Mouse (Mus musculus) heart, postnatal 0 days (tissue): Measurements from ENCODE around the gene Dguok. TPM values are rescaled to one million over a fixed set of nuclear protein-coding genes. Genes with fewer than 3 reads are reported as not detected.
A peak's percentile ranks its signal among the peaks of the same experiment; 100 is the strongest.

Experiments
- ATAC-seq: fragments of 200-750 bp; cut with Nextera tagmentation; 2 replicates; pipeline ENCODE4 v1.8.0; 2017; ENCODE audit warnings: low read depth, moderate number of reproducible peaks, moderate library complexity; ENCODE audit not compliant: insufficient read depth
- DNase-seq: peaks from one replicate; pipeline ENCODE4 v3.0.0-alpha.2; 2016; ENCODE audit warnings: low spot score
- H3K27ac ChIP-seq: fragments of 300-500 bp; sonication (generic); 2 replicates; pipeline ENCODE4 v1.5.1; 2014; ENCODE audit warnings: low read depth, mild to moderate bottlenecking
- H3K27me3 ChIP-seq: fragments of 300-500 bp; sonication (generic); 2 replicates; pipeline ENCODE4 v1.6.1; 2014; ENCODE audit warnings: low read length, mixed read lengths; ENCODE audit not compliant: control insufficient read depth, insufficient read depth
- H3K36me3 ChIP-seq: fragments of 300-500 bp; sonication (generic); replicated peaks from 2 replicates; pipeline ENCODE4 v1.6.1; 2014; ENCODE audit warnings: low read length, mixed read lengths; ENCODE audit not compliant: control insufficient read depth, insufficient read depth
- H3K4me1 ChIP-seq: fragments of 300-500 bp; sonication (generic); 2 replicates; pipeline ENCODE4 v1.6.1; 2014; ENCODE audit warnings: antibody characterized with exemption; ENCODE audit not compliant: control insufficient read depth, insufficient read depth
- H3K4me2 ChIP-seq: fragments of 300-500 bp; sonication (generic); 2 replicates; pipeline ENCODE4 v1.6.1; 2014; ENCODE audit warnings: low read depth, mild to moderate bottlenecking, low read length, moderate library complexity
- H3K4me3 ChIP-seq: fragments of 300-500 bp; sonication (generic); 2 replicates; pipeline ENCODE4 v1.5.1; 2014; ENCODE audit warnings: low read depth, low read length
- H3K9ac ChIP-seq: fragments of 300-500 bp; sonication (generic); replicated peaks from 2 replicates; pipeline ENCODE4 v1.6.1; 2014; ENCODE audit warnings: low read depth, low read length, mixed read lengths
- H3K9me3 ChIP-seq: fragments of 300-500 bp; sonication (generic); replicated peaks from 2 replicates; pipeline ENCODE4 v1.6.1; 2016; ENCODE audit warnings: low read length; ENCODE audit not compliant: control insufficient read depth
- CTCF ChIP-seq: IDR thresholded peaks from 2 replicates; pipeline ENCODE4 v1.5.1; 2016; ENCODE audit warnings: antibody characterized with exemption, control low read depth, low read depth
- EP300 ChIP-seq: IDR thresholded peaks from 2 replicates; pipeline ENCODE4 v1.6.1; 2016; ENCODE audit warnings: antibody characterized with exemption, low read depth
- WGBS: fragments of 180-500 bp; shearing (Covaris S2); extraction: QIAGEN DNeasy Blood & Tissue Kit; methylation state at CpG from one replicate; pipeline ENCODE4 v1.1.7; 2014; 5-methylcytosine and 5-hydroxymethylcytosine counted together
- polyA plus RNA-seq: library from polyadenylated mRNA; unstranded; fragments of >200 nt; fragmentation: Nextera tagmentation; extraction: Ambion mirVana; gene quantifications from 2 replicates; pipeline ENCODE4 v1.2.1, GENCODE M21; 2015
- total RNA-seq: library from RNA; depleted of rRNA; stranded (reverse); fragments of >200 nt; gene quantifications from 2 replicates; pipeline ENCODE4 v1.2.3, GENCODE M21; 2014; ENCODE audit warnings: low replicate concordance

Gene Dguok
- total and polyA plus RNA-seq, 2 experiments from 2014 or later, result 25.2 to 51.7 TPM

GRCm38 (mm10) chr6:83453706-83454105, 53.1 kb downstream of the Dguok start:
- peak overlapping the region; percentile 36 for H3K4me2 ChIP-seq
- DNase-seq (peak; percentile 30), ATAC-seq (no peak)
- peaks cover 65% of the 10 kb centered on the region for H3K4me1 ChIP-seq
- no peak for TF ChIP-seq EP300
- TF ChIP-seq CTCF, result no peak
- H3K36me3 ChIP-seq, result no peaks in the 10 kb centered on the region
- no peak overlapping the region for H3K9ac ChIP-seq
- no peak overlapping the region for H3K27ac ChIP-seq
- 0 out of 2 replicates have a peak overlapping the region, but pooled peaks have one; percentile 6 for H3K4me3 ChIP-seq
- no peaks in the 10 kb centered on the region for H3K9me3 ChIP-seq
- no peaks in the 10 kb centered on the region for H3K27me3 ChIP-seq
- WGBS, result 46% methylated on average over 11 of the region's 11 CpGs

GRCm38 (mm10) chr6:83450451-83451303, 56.1 kb downstream of the Dguok start:
- ATAC-seq, result no peak
- no peaks in the 10 kb centered on the region for H3K36me3 ChIP-seq
- no peak for DNase-seq
- no peak overlapping the region for H3K4me2 ChIP-seq
- peaks cover 58% of the 10 kb centered on the region for H3K4me1 ChIP-seq
- H3K27me3 ChIP-seq, result no peaks in the 10 kb centered on the region
- TF ChIP-seq EP300 (no peak), CTCF (no peak)
- no peak overlapping the region for H3K9ac ChIP-seq
- 0 out of 2 replicates have a peak overlapping the region, but pooled peaks have one; percentile 22 for H3K27ac ChIP-seq
- WGBS, result 60% methylated on average over 9 of the region's 9 CpGs
- H3K4me3 ChIP-seq, result no peak overlapping the region
- no peaks in the 10 kb centered on the region for H3K9me3 ChIP-seq

- Histone ChIP-seq H3K27me3 (no peaks in the 10 kb centered on the region), H3K27ac (peak overlapping the region; percentile 22), H3K9me3 (no peaks in the 10 kb centered on the region), H3K4me3 (no peak overlapping the region), H3K4me1 (peaks cover 55% of the 10 kb centered on the region), H3K36me3 (no peaks in the 10 kb centered on the region), H3K4me2 (no peak overlapping the region), H3K9ac (no peak overlapping the region)
- TF ChIP-seq EP300 (no peak), CTCF (no peak)
- DNase-seq, result no peak
- 6% methylated on average over 3 of the region's 3 CpGs for WGBS
- peak; percentile 40; the same call in 1 of the 2 replicates for ATAC-seq
These were observed 57.3 kb downstream of the Dguok start for GRCm38 (mm10) chr6:83449440-83449839.

GRCm38 (mm10) chr6:83448911-83449310, 57.9 kb downstream of the Dguok start:
- 45% methylated on average over 4 of the region's 4 CpGs for WGBS
- TF ChIP-seq EP300, result no peak
- Histone ChIP-seq H3K36me3 (no peaks in the 10 kb centered on the region), H3K4me2 (no peak overlapping the region), H3K4me1 (peaks cover 55% of the 10 kb centered on the region), H3K9ac (no peak overlapping the region), H3K27me3 (no peaks in the 10 kb centered on the region), H3K27ac (peak overlapping the region; percentile 22), H3K9me3 (no peaks in the 10 kb centered on the region), H3K4me3 (no peak overlapping the region)
- ATAC-seq (0 out of 2 replicates have a peak, but pooled peaks have one; percentile 1), DNase-seq (no peak)

GRCm38 (mm10) chr6:83447031-83447430, 59.7 kb downstream of the Dguok start:
- Histone ChIP-seq H3K4me3 (no peak overlapping the region), H3K4me2 (no peak overlapping the region), H3K9me3 (no peaks in the 10 kb centered on the region), H3K4me1 (peaks cover 61% of the 10 kb centered on the region), H3K36me3 (no peaks in the 10 kb centered on the region), H3K27me3 (no peaks in the 10 kb centered on the region), H3K9ac (no peak overlapping the region), H3K27ac (no peak overlapping the region)
- DNase-seq, result no peak
- ATAC-seq, result no peak
- TF ChIP-seq CTCF (no peak), EP300 (no peak)
- WGBS, result 73% methylated on average over 7 of the region's 7 CpGs
